Mouse (Mus musculus): Measurements from ENCODE around the gene Atr. TPM values are rescaled to one million over a fixed set of nuclear protein-coding genes. Genes with fewer than 3 reads are reported as not detected.
A peak's percentile ranks its signal among the peaks of the same experiment; 100 is the strongest.
"Not testable (repeated sequence)": the region's sequence is repeated elsewhere in the genome, so short reads cannot be mapped to it uniquely, and the experiment has no call there.

Gene Atr
- total RNA-seq, 2 experiments from 2014 or later = 3.6 to 4.4 TPM

DNA sequence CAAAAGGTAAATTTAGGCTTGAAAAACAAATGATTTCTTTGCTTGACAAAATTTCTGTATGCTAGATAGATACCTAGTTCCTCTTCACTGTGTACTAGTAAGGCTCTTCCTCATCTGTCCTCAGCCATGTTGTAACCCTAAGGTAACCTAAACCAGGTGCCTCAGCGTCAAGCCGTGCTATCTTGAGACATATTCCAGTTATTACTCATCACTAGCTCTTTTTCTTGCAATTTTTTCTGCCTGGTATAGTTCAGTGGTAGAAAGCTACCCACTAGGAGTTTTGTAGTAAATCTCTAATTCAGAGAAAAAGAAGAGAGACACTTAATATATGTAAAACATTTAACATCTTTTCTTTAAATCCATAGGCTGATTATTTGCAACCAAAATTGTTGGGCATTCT is 25.4 kb downstream of the Atr start:
- DNase-seq = no peak
- intact Hi-C loops (cut with DNase I) = loop anchor here (10.0 kb wide), 1 partner anchor 122 kb away; no protein-coding TSS in a partner anchor

DNA sequence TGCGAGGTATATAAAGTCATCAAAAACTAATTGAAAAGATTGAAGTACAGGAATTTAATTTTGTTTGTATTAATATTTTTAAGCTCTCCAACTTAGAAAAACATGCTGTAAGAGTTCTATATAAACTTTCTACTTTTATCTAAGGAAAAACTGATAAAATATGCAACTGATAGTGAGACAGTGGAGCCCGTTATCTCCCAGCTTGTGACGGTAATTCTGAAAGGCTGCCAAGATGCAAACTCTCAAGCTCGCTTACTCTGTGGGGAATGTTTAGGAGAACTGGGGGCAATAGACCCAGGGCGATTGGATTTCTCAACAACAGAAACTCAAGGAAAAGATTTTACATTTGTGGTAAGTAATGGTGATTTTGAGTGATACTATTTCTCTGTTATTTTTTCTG is 40.0 kb downstream of the Atr start:
- DNase-seq = no peak
- intact Hi-C loops (cut with DNase I) = no loop called here

GRCm38 (mm10) chr9:95932855-95933254 is 75.5 kb downstream of the Atr start:
- no peak for DNase-seq
- intact Hi-C loops (cut with DNase I) = no loop called here

GRCm38 (mm10) chr9:95953658-95954057 is 96.3 kb downstream of the Atr start:
- intact Hi-C loops (cut with DNase I) = loop anchor here (10.0 kb wide), 1 partner anchor 161 kb away; the partner anchor contains the start of gene Gk5
- DNase-seq = no peak

DNA sequence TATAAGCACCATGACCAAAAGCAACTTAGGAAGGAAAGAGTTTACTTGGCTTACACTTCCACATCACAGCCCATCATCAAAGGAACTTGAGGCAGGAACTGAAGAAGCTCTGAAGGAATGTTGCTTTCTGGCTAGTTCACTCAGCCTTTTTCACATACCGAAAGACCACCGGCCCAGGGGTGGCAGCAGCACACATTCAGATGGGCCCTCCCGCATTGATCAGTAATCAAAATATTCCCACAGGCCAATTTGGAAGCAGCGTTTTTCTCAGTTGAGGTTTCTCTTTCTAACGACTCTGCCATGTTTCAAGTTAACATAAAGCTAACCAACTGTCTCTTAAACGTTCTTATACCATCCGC is 96.8 kb downstream of the Atr start:
- intact Hi-C loops (cut with DNase I) = loop anchor here (10.0 kb wide), 1 partner anchor 161 kb away; the partner anchor contains the start of gene Gk5
- no peak for DNase-seq

- peak; percentile 89 to 91 for DNase-seq
- intact Hi-C loops (cut with DNase I) = loop anchor here (10.0 kb wide), 1 partner anchor 160 kb away; the partner anchor contains the start of gene Gk5
These were observed 97.4 kb downstream of the Atr start, which contains the start of gene Xrn1 for GRCm38 (mm10) chr9:95954585-95955461. Gene Xrn1, plus strand, starts transcription at chr9:95954760.

DNA sequence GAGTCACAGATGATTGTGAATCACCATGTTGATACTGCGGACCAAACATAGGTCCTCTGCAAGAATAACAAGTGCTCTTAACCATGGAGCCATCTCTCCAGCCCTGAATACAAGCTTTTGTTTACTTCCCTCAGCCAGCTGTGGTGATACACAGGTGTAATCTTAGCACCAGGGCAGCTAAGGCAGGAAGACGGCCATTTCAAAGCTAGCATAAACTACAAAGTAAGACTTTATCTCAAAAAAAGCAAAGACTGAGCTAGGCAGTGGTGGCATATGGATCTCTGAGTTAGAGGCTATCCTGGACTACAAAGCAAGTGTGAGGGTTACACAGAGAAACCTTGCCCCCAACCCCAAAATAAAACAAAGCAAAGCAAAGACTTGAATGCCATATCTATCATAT is 100.2 kb downstream of the Atr start:
- intact Hi-C loops (cut with DNase I) = loop anchor here (10.0 kb wide), 1 partner anchor 157 kb away; the partner anchor contains the start of gene Gk5
- DNase-seq = no peak

DNA sequence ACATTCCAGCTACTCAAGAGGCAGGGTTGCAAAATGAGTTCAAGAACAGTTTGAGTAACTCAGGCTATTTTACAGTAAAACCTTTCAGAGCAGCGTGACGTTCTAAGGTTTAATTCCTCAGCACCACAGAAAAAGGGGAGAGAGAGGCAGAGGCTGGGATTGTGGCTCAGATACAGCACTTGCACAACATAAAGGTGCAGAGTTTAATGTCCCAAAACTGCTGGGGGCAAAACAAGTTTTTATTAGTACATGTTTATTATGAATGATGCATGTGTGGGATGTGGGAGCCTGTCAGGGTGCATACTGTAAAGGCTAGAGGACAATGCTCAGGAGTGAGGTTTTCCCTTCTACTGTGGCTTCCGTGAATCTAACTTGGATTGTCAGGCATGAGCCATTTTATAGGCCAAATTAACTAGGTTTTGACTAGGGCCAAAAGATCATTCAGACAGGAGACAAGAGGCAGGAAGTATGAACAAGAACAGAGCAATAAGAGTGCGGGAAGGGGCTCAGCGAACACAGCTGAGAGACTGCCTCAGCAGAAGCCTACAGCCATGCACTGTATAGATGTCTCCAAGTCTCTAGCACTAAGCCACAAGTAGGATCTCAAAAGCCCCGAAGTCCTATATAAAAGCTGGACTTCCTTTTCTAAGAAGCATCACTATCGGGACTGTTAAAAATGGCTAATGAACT is 100.8 kb downstream of the Atr start:
- intact Hi-C loops (cut with DNase I) = loop anchor here (10.0 kb wide), 1 partner anchor 157 kb away; the partner anchor contains the start of gene Gk5
- DNase-seq = no peak

DNA sequence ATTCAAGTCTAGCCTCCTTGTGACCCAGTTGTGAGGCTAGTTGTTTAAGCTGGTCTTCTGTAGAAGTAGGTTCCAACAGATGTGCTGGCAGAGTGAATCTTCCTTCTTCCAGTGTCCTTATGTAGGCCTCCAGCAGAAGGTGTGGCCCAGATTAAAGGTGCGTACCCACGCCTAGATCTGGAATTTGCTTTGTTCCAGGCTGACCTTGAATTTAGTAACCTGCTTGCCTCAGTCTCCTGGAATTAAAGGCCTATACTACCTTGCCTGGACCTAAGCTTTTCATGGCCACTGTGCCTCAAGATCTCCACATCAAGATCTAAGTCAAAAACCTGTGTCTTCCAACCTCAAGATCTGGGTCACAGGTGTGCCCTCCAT is 101.3 kb downstream of the Atr start:
- intact Hi-C loops (cut with DNase I) = loop anchor here (10.0 kb wide), 1 partner anchor 156 kb away; the partner anchor contains the start of gene Gk5
- DNase-seq = not testable (repeated sequence)

GRCm38 (mm10) chr9:95959246-95959645 is 101.8 kb downstream of the Atr start:
- intact Hi-C loops (cut with DNase I) = loop anchor here (10.0 kb wide), 1 partner anchor 156 kb away; the partner anchor contains the start of gene Gk5
- no peak for DNase-seq

DNA sequence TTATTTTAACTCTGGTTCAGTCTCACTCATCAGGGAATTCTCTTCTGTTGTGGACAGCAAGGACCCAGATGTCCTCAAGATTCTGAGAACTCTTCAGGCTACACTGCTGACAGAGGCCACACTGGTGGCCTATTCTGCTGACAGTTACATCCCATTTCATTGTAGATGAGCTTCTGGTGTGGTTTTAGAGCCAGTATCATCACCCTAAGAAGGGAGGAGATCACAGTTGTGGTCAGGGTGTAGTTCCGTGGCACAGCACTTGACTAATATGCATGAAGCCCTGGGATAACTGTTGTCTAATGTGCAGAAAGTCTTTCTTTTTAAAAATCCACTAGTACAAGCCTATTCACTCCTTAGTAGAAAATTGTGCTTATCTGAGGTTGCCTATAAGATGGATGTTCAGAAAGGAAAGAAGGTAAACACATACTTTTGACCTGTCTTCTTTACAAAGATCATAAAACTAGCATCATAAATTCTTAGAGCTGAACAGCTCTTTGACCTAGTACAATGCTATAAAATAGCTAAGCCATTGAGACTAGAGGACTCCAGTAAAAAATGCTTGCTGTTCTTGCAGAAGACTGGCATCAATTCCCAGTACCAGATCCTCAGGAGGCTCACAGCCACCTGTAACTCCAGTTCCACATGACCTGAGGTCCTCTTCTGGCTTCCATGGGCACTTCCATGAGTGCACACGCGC is 102.5 kb downstream of the Atr start:
- intact Hi-C loops (cut with DNase I) = loop anchor here (10.0 kb wide), 1 partner anchor 155 kb away; the partner anchor contains the start of gene Gk5
- no peak for DNase-seq

DNA sequence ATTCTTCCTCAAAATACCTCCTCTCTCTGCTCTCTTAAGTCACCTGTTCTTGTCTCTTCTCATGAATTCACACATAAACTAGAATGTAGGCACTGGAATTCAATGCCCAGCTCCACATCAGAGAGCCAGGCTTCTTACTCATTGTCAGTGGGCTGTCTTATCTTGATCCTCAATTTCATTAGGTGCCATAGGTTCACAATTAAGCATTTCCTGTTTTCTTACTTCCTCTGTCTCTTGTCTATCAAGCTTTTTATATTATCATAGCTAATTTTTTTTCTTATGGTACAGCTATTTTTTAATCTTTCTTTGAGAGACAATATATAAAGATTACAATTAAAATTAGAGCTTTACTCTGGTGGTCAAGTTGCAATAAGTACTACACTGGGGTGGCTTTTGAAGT is 103.7 kb downstream of the Atr start:
- intact Hi-C loops (cut with DNase I) = no loop called here
- no peak for DNase-seq

DNA sequence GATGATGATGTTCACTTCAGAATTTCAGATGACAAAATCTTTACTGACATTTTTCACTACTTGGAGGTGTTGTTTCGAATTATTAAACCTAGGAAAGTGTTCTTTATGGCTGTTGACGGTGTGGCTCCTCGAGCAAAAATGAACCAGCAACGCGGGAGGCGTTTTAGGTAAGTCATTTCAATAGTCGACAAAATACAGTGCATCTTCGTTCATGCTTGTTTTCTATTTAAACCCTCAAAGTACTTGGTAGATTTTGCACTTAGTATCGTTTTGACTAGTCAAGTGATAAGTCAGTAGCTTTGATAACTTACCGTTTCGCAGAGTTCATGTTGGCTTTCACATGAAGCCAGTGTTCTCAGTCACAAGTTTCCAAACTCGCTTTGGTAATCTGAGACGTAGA is 106.6 kb downstream of the Atr start:
- DNase-seq = no peak
- intact Hi-C loops (cut with DNase I) = no loop called here

GRCm38 (mm10) chr9:95978279-95978678 is 120.9 kb downstream of the Atr start:
- intact Hi-C loops (cut with DNase I) = no loop called here

GRCm38 (mm10) chr9:95979896-95980295 is 122.5 kb downstream of the Atr start:
- intact Hi-C loops (cut with DNase I) = no loop called here
- DNase-seq = no peak

More at GRCm38 (mm10) chr9:95978279-95978678, 120.9 kb downstream of the Atr start:
- no peak for DNase-seq

- no peak for DNase-seq
- intact Hi-C loops (cut with DNase I) = no loop called here
These were observed 134.9 kb downstream of the Atr start for GRCm38 (mm10) chr9:95992255-95992654.

Measured in gastrocnemius, postnatal 36 days (tissue).